Mouse (Mus musculus): ENCODE measurements at regions not wholly inside any gene's neighbourhood (a gene's known extent, or its start where the extent isn't known, plus 50 kb on each side); places are given as distances from the start of the nearest gene placed in this dataset.

DNA sequence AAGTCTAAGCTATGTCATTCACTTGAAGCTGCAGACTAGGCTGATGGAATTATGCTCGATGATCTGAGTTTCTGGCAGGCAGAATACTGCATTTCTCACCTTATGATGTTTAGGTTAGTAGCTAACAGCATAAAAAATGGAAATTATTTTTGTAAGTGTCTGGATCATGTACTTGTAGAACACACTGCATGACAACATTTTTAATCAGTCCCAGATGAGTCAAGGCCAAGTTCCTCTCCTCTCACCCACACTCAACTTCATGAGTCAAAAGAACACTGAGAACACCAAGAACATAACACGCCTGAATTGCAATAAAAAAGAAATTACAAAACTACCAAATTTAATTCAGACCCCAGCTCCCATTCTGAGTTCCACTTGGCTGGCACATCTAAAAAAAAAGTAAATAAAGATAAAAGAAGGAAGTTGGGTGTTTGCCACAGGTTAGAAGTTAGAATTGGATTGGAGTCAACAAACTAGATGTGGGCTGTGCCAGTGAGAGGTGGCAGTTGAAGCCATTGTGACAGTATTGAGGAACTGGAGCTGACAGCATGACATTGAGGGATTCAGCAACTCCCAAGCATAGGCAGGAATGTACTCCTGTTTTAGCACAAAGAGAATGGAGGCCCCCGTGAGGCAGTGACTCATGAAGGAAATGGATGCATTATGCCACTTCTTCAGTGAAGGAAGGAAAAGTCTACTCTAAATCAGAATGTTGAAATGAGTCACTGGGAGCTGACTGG lies 222.8 kb upstream of the 4931408C20Rik start:
- H3K79me2 ChIP-seq (ENCODE audit: control insufficient read depth, insufficient read depth, low read length), result no peaks in the 10 kb centered on the region

DNA sequence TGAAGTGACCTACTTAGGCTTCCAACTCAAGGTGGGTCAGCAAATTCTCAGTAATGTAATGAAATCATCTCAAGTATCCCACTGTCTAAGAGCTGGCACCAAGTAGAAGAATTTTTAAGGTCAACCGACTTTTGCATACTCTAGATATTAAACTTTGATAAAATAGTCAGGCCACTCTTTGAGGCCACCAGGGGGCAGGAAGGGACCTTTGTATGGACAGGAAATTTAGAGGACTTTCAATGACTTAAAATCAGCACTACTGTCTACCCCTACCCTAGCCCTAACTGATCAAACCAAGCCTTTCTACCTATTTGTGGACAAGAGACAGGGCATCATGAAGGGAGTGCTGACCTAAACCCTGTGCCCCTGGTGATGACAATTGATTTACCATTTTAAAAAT lies 215.0 kb upstream of the 4931408C20Rik start:
- H3K36me3 ChIP-seq (ENCODE audit: control insufficient read depth, insufficient read depth, low read length), result no peaks in the 10 kb centered on the region
- H3K4me1 ChIP-seq (ENCODE audit: control insufficient read depth, insufficient read depth, low read length), result no peaks in the 10 kb centered on the region
- no peak overlapping the region for H3K9ac ChIP-seq (ENCODE audit: low read depth, low read length)
- no peak overlapping the region for H3K4me3 ChIP-seq (ENCODE audit: insufficient read depth, low read depth, low read length)
- no peaks in the 10 kb centered on the region for H3K79me2 ChIP-seq (ENCODE audit: control insufficient read depth, insufficient read depth, low read length)
- WGBS, result 77% methylated on average over 1 of the region's 1 CpGs
- TF ChIP-seq CTCF (IDR thresholded peaks at IDR 0.05; ENCODE audit: low read depth, low read length) (no peak), POLR2A (IDR thresholded peaks at IDR 0.05; ENCODE audit: extremely low read depth, insufficient read depth, low read length) (no peak)
- H3K27me3 ChIP-seq (ENCODE audit: control insufficient read depth, insufficient read depth, low read length), result no peaks in the 10 kb centered on the region
- H3K27ac ChIP-seq (replicated peaks; ENCODE audit: insufficient read depth, low read depth, low read length), result no peak overlapping the region
- DNase-seq (ENCODE audit: extremely low read depth, low read depth, low spot score), result peak; percentile 17

More for the DNA sequence above, 222.8 kb upstream of the 4931408C20Rik start:
- H3K4me1 ChIP-seq (ENCODE audit: control insufficient read depth, insufficient read depth, low read length), result no peaks in the 10 kb centered on the region
- no peak overlapping the region for H3K4me3 ChIP-seq (ENCODE audit: insufficient read depth, low read depth, low read length)
- no peak overlapping the region for H3K27ac ChIP-seq (replicated peaks; ENCODE audit: insufficient read depth, low read depth, low read length)
- no peaks in the 10 kb centered on the region for H3K36me3 ChIP-seq (ENCODE audit: control insufficient read depth, insufficient read depth, low read length)
- TF ChIP-seq POLR2A (IDR thresholded peaks at IDR 0.05; ENCODE audit: extremely low read depth, insufficient read depth, low read length) (no peak), CTCF (IDR thresholded peaks at IDR 0.05; ENCODE audit: low read depth, low read length) (no peak)
- DNase-seq (ENCODE audit: extremely low read depth, low read depth, low spot score), result peak; percentile 70
- no peak overlapping the region for H3K9ac ChIP-seq (ENCODE audit: low read depth, low read length)
- no peaks in the 10 kb centered on the region for H3K27me3 ChIP-seq (ENCODE audit: control insufficient read depth, insufficient read depth, low read length)
- WGBS, result 68% methylated on average over 3 of the region's 3 CpGs

DNA sequence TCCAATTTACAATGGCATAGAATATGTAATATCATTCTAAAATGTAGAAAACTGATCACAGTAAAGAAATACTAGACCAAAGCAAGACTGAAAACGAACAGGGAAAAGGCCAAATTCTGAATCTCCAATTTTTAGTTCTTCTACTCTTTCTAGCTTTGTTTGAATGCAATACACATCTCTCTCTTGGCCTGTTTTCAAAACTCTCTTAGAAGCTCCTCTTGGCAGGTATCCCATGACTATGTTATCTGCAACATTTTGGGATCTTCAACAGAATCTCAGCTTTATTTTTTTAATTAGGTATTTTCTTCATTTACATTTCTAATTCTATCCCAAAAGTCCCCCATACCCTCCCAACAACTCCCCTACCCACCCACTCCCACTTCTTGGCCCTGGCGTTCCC lies 170.2 kb upstream of the 4931408C20Rik start:
- TF ChIP-seq CTCF (IDR thresholded peaks at IDR 0.05; ENCODE audit: low read depth, low read length), result no peak
- no peak for TF ChIP-seq POLR2A (IDR thresholded peaks at IDR 0.05; ENCODE audit: extremely low read depth, insufficient read depth, low read length)
- WGBS, result 62% methylated on average over 2 of the region's 2 CpGs

DNA sequence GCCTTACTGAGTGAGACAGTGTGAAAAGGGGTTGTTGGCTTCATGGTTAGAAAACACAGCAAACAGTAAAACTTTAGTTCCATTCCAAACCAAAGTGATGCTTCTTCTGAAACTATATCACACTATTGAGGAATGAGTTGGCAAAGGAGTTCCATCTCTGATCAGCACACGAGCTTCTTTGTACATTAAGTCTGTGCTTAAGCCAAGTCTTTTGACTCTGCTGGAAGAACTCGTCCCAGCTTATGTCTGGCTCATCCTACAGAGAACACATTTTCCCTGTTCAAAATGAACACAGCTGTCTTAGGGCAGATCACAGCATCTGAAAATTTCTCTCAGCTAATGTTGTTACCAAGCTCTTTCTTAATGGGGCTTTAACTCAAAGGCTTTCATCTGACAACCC lies 166.5 kb upstream of the 4931408C20Rik start:
- Histone ChIP-seq H3K27ac (replicated peaks; ENCODE audit: insufficient read depth, low read depth, low read length) (no peak overlapping the region), H3K4me1 (ENCODE audit: control insufficient read depth, insufficient read depth, low read length) (no peaks in the 10 kb centered on the region), H3K36me3 (ENCODE audit: control insufficient read depth, insufficient read depth, low read length) (no peaks in the 10 kb centered on the region), H3K79me2 (ENCODE audit: control insufficient read depth, insufficient read depth, low read length) (no peaks in the 10 kb centered on the region), H3K27me3 (ENCODE audit: control insufficient read depth, insufficient read depth, low read length) (no peaks in the 10 kb centered on the region), H3K4me3 (ENCODE audit: insufficient read depth, low read depth, low read length) (no peak overlapping the region), H3K9ac (ENCODE audit: low read depth, low read length) (no peak overlapping the region)
- no peak for DNase-seq (ENCODE audit: extremely low read depth, low read depth, low spot score)
- TF ChIP-seq CTCF (IDR thresholded peaks at IDR 0.05; ENCODE audit: low read depth, low read length) (no peak), POLR2A (IDR thresholded peaks at IDR 0.05; ENCODE audit: extremely low read depth, insufficient read depth, low read length) (no peak)
- 62% methylated on average over 2 of the region's 2 CpGs for WGBS

More for the DNA sequence above, 170.2 kb upstream of the 4931408C20Rik start:
- Histone ChIP-seq H3K27ac (replicated peaks; ENCODE audit: insufficient read depth, low read depth, low read length) (no peak overlapping the region), H3K36me3 (ENCODE audit: control insufficient read depth, insufficient read depth, low read length) (no peaks in the 10 kb centered on the region), H3K27me3 (ENCODE audit: control insufficient read depth, insufficient read depth, low read length) (no peaks in the 10 kb centered on the region), H3K79me2 (ENCODE audit: control insufficient read depth, insufficient read depth, low read length) (no peaks in the 10 kb centered on the region), H3K4me1 (ENCODE audit: control insufficient read depth, insufficient read depth, low read length) (no peaks in the 10 kb centered on the region), H3K4me3 (ENCODE audit: insufficient read depth, low read depth, low read length) (no peak overlapping the region), H3K9ac (ENCODE audit: low read depth, low read length) (no peak overlapping the region)
- no peak for DNase-seq (ENCODE audit: extremely low read depth, low read depth, low spot score)

DNA sequence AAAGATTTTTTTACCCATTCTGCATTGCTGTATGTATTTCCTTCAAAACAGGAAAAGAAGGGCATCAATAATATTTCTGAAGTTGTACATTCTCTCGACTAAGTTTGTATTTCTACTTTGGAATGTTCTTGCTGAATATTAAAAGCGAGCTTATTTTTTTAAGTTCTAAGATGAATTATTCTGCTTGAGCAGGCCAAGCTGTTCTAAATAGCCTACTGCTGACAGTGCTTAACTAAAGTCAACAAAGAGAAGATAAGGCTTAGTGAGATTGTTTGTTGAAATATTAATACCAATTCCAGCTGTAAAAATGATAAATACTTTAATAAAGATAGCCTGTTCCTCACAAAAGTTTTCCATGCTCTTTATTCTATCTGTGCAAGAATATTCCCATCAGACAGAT lies 122.0 kb upstream of the 4931408C20Rik start:
- no peak for DNase-seq (ENCODE audit: extremely low read depth, low read depth, low spot score)
- no peak overlapping the region for H3K4me3 ChIP-seq (ENCODE audit: insufficient read depth, low read depth, low read length)
- no peaks in the 10 kb centered on the region for H3K79me2 ChIP-seq (ENCODE audit: control insufficient read depth, insufficient read depth, low read length)
- no peak overlapping the region for H3K27ac ChIP-seq (replicated peaks; ENCODE audit: insufficient read depth, low read depth, low read length)
- H3K27me3 ChIP-seq (ENCODE audit: control insufficient read depth, insufficient read depth, low read length), result no peaks in the 10 kb centered on the region
- WGBS, result 53% methylated on average over 2 of the region's 2 CpGs
- H3K9ac ChIP-seq (ENCODE audit: low read depth, low read length), result no peak overlapping the region
- TF ChIP-seq CTCF (IDR thresholded peaks at IDR 0.05; ENCODE audit: low read depth, low read length), result no peak
- TF ChIP-seq POLR2A (IDR thresholded peaks at IDR 0.05; ENCODE audit: extremely low read depth, insufficient read depth, low read length), result no peak
- H3K36me3 ChIP-seq (ENCODE audit: control insufficient read depth, insufficient read depth, low read length), result no peaks in the 10 kb centered on the region
- H3K4me1 ChIP-seq (ENCODE audit: control insufficient read depth, insufficient read depth, low read length), result no peaks in the 10 kb centered on the region

DNA sequence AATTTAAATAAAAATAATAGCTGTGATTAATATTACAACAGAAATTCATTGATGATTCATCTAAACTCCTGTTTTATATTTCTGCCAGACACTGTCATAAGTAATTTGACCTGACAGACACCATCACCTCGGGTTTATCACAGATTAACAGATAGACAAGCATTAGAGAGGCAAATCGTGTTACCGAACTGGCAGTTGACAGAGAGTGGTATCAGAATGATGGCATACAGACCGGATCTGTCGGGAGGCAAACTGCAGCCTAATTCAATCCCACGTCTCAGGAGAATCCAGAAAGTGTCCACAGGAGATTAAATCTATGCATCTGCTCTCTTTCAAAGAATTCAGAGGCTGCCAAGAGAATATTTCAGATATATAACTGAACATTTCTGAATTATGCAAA lies 77.8 kb upstream of the 4931408C20Rik start:
- H3K36me3 ChIP-seq (ENCODE audit: control insufficient read depth, insufficient read depth, low read length), result no peaks in the 10 kb centered on the region
- H3K4me3 ChIP-seq (ENCODE audit: insufficient read depth, low read depth, low read length), result no peak overlapping the region
- TF ChIP-seq CTCF (IDR thresholded peaks at IDR 0.05; ENCODE audit: low read depth, low read length) (no peak), POLR2A (IDR thresholded peaks at IDR 0.05; ENCODE audit: extremely low read depth, insufficient read depth, low read length) (no peak)
- no peaks in the 10 kb centered on the region for H3K27me3 ChIP-seq (ENCODE audit: control insufficient read depth, insufficient read depth, low read length)
- no peak for DNase-seq (ENCODE audit: extremely low read depth, low read depth, low spot score)
- 68% methylated on average over 6 of the region's 6 CpGs for WGBS
- no peak overlapping the region for H3K9ac ChIP-seq (ENCODE audit: low read depth, low read length)
- no peaks in the 10 kb centered on the region for H3K4me1 ChIP-seq (ENCODE audit: control insufficient read depth, insufficient read depth, low read length)
- no peak overlapping the region for H3K27ac ChIP-seq (replicated peaks; ENCODE audit: insufficient read depth, low read depth, low read length)
- H3K79me2 ChIP-seq (ENCODE audit: control insufficient read depth, insufficient read depth, low read length), result no peaks in the 10 kb centered on the region

Data from liver, adult 2 months (tissue).